Mouse (Mus musculus): ENCODE data around the gene Dph3.

DNA sequence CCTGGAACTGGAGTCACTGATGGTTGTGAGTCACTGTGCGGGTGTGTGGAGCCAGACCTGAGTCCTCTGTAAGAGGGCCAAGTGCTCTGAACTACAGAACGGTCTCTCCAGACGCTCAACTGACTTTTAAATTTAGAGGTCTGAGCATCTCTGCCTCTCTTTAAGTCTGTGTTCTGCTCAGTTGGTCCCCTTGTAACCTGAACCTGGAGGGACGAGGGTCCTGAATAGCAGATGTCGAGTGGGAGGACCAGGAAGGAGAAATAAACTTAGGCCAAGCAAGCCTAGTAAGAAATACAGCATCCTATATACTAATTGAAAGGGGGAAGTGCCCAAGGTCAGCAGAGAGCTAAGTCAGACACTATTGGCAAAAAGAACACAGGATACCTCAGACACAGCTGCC is 11.2 kb upstream of the Dph3 start:
- no peak for TF ChIP-seq POLR2A (IDR thresholded peaks at IDR 0.05; ENCODE audit: low read depth, low read length)
- TF ChIP-seq CTCF (conservative IDR thresholded peaks at IDR 0.05; ENCODE audit: insufficient read depth, insufficient read length, low read depth, low read length) = no peak

All from kidney, adult 2 months (tissue).